Comparison of ENCODE assay signal across 24 mouse cellular contexts in the genomic region with DNA sequence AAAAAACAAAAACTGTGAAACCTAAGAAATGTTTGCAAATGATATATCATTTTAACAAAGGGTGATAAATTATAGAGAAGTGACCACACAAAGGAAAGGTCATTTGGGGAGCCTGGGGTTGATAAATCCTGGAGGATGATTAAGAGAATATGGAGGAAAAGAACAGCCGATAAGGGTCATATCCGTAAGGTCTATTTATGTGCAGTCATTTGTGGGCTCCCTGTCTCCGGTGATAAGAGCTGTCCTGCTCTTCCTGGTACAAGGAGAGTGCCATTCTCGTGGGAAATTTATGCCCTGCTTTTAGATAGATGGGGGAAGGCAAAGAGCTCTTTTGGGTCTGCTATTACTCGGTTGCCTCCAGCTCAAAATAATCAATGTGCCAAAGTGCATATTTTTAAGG.
DNase-seq lines count a peak whose midpoint lies in the region; ATAC-seq and TF ChIP-seq lines count a peak whose summit lies in the region.
"Had no signal": no experiment of that assay in that cellular context is flagged by ENCODE, and none has a peak within 500 bp of the region (broad histone marks: within the 10 kb centered on the region; RNA-seq: fewer than 3 reads in every experiment).

No protein-coding gene starts in this region.

- no peak overlapping the region for H3K27ac ChIP-seq in kidney, postnatal 0 days
- H3K27ac ChIP-seq in kidney, embryonic 14.5 days (ENCODE audit: low read depth, low read length) = no peak overlapping the region
- H3K27ac ChIP-seq: forebrain, embryonic 10.5 days; forebrain, embryonic 13.5 days; heart, adult 2 months; heart, embryonic 10.5 days; heart, embryonic 13.5 days; hindbrain, embryonic 14.5 days had no signal

- no peak for ATAC-seq in kidney, postnatal 0 days (replicated peaks; ENCODE audit: low FRiP score, low read depth)
- no peak for ATAC-seq in kidney, embryonic 14.5 days (ENCODE audit: low FRiP score, low TSS enrichment)
- no peak for ATAC-seq in megakaryocyte, adult 5-6 weeks (ENCODE audit: poor library complexity, severe bottlenecking)
- ATAC-seq in common myeloid progenitor, adult 5-6 weeks (replicated peaks; ENCODE audit: low read depth, poor library complexity, severe bottlenecking) = peak; percentile 69
- ATAC-seq: activated CD4-positive, CD25-positive, alpha-beta regulatory T cell, adult 4 months; forebrain, embryonic 13.5 days; forebrain, embryonic 16.5 days had no signal

- no peak overlapping the region for H3K4me2 ChIP-seq in kidney, postnatal 0 days (ENCODE audit: low read length)
- H3K4me2 ChIP-seq in kidney, embryonic 14.5 days (replicated peaks; ENCODE audit: low read depth, low read length) = no peak overlapping the region
- H3K4me2 ChIP-seq: forebrain, embryonic 13.5 days; heart, embryonic 13.5 days; hindbrain, embryonic 14.5 days had no signal

- no peak overlapping the region for H3K4me3 ChIP-seq in kidney, postnatal 0 days (replicated peaks; ENCODE audit: low read depth, low read length)
- no peak overlapping the region for H3K4me3 ChIP-seq in kidney, embryonic 14.5 days (ENCODE audit: low read length)
- H3K4me3 ChIP-seq in megakaryocyte, embryonic 14.5 days (replicated peaks) = peak overlapping the region; percentile 65
- H3K4me3 ChIP-seq: forebrain, embryonic 10.5 days; forebrain, embryonic 13.5 days; heart, adult 2 months; heart, embryonic 10.5 days; heart, embryonic 13.5 days had no signal

- TF ChIP-seq CTCF in kidney, postnatal 0 days (IDR thresholded peaks at IDR 0.05; ENCODE audit: low read depth) = no peak

- no peaks in the 10 kb centered on the region for H3K36me3 ChIP-seq in kidney, postnatal 0 days (ENCODE audit: insufficient read depth, low read length)
- no peaks in the 10 kb centered on the region for H3K36me3 ChIP-seq in kidney, embryonic 14.5 days (ENCODE audit: control insufficient read depth, insufficient read depth, low read length)
- H3K36me3 ChIP-seq in megakaryocyte, embryonic 14.5 days (replicated peaks; ENCODE audit: low read length) = peaks cover 4% of the 10 kb centered on the region
- H3K36me3 ChIP-seq: forebrain, embryonic 10.5 days; heart, embryonic 10.5 days; heart, embryonic 13.5 days had no signal

- H3K4me1 ChIP-seq in kidney, postnatal 0 days (replicated peaks; ENCODE audit: insufficient read depth, low read length) = no peaks in the 10 kb centered on the region
- H3K4me1 ChIP-seq in kidney, embryonic 14.5 days (ENCODE audit: control insufficient read depth, insufficient read depth, low read length) = peaks cover 6% of the 10 kb centered on the region; the same call in 1 of the 2 replicates
- peaks cover 99% of the 10 kb centered on the region for H3K4me1 ChIP-seq in megakaryocyte, embryonic 14.5 days
- H3K4me1 ChIP-seq: forebrain, embryonic 10.5 days; forebrain, embryonic 13.5 days had no signal

- H3K27me3 ChIP-seq in kidney, postnatal 0 days (ENCODE audit: insufficient read depth, low read length) = no peaks in the 10 kb centered on the region
- H3K27me3 ChIP-seq in kidney, embryonic 14.5 days (ENCODE audit: control insufficient read depth, insufficient read depth, low read length) = no peaks in the 10 kb centered on the region
- no peaks in the 10 kb centered on the region for H3K27me3 ChIP-seq in megakaryocyte, embryonic 14.5 days (replicated peaks)
- H3K27me3 ChIP-seq: forebrain, embryonic 13.5 days; heart, embryonic 13.5 days had no signal

- DNase-seq in kidney, postnatal 0 days (ENCODE audit: low spot score) = peak; percentile 52
- DNase-seq in right cerebral cortex, postnatal 14 days = no peak
- DNase-seq: adrenal gland, adult 8-10 months; adrenal gland, postnatal 25 days; cerebellum, adult 11-12 months; cerebellum, adult 8-10 months; cerebellum, postnatal 10 days; cerebellum, postnatal 36 days; gastrocnemius, postnatal 10 days; gastrocnemius, postnatal 36 days; heart, adult 2 months; heart, postnatal 14 days; heart, postnatal 4 days had no signal

- H3K9me3 ChIP-seq in kidney, postnatal 0 days (replicated peaks; ENCODE audit: low read length) = no peaks in the 10 kb centered on the region
- H3K9me3 ChIP-seq in kidney, embryonic 14.5 days (ENCODE audit: control insufficient read depth, low read length) = no peaks in the 10 kb centered on the region
- H3K9me3 ChIP-seq in megakaryocyte, embryonic 14.5 days = no peaks in the 10 kb centered on the region
- H3K9me3 ChIP-seq: forebrain, embryonic 10.5 days; forebrain, embryonic 13.5 days; heart, embryonic 10.5 days; heart, embryonic 13.5 days had no signal

- WGBS in kidney, postnatal 0 days = 32% methylated on average over 5 of the region's 5 CpGs
- WGBS in kidney, embryonic 14.5 days = 34% methylated on average over 5 of the region's 5 CpGs

- no peak overlapping the region for H3K9ac ChIP-seq in kidney, postnatal 0 days (ENCODE audit: low read depth, low read length)
- no peak overlapping the region for H3K9ac ChIP-seq in kidney, embryonic 14.5 days (ENCODE audit: low read depth, low read length)
- H3K9ac ChIP-seq: forebrain, embryonic 13.5 days; heart, embryonic 13.5 days; hindbrain, embryonic 14.5 days had no signal
